Mouse (Mus musculus) B cell, adult 62 days (primary cell): ENCODE results near the gene Ugt1a7c. TPM values are rescaled to one million over a fixed set of nuclear protein-coding genes. Genes with fewer than 3 reads are reported as not detected.

Source experiments
- total RNA-seq: library from RNA; stranded (reverse); gene quantifications from 4 replicates; pipeline ENCODE4 v1.2.4, GENCODE M21; 2023

Ugt1a7c gene
- 0.33 to 1.2 TPM in 2 of 4 replicates, not detected in the others for total RNA-seq

DNA sequence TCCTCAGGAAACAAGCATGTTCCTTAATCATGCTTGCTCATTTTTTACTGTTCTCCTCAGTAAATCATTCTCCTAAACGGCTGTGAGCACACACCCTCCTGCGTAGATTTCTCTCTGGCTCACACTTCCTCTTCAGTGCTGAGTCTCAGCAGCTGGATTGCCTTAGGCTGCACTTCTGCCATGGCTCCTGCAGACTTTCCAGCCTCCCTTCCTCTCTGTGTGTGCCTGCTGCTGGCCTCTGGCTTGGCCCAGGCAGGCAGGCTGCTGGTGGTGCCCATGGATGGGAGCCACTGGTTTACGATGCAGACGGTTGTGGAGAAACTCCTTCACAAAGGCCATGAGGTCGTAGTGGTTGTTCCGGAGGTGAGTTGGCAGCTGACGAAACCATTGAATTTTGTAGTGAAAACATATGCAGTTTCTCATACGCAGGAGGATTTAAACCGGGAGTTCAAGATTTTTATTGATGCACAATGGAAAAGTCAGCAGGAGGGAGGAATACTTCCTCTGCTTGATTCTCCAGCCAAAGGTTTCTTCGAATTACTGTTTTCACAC, at the start of gene Ugt1a7c:
Gene Ugt1a7c (plus strand): TSS at position 122 of the 552 bp plus-strand sequence.

DNA sequence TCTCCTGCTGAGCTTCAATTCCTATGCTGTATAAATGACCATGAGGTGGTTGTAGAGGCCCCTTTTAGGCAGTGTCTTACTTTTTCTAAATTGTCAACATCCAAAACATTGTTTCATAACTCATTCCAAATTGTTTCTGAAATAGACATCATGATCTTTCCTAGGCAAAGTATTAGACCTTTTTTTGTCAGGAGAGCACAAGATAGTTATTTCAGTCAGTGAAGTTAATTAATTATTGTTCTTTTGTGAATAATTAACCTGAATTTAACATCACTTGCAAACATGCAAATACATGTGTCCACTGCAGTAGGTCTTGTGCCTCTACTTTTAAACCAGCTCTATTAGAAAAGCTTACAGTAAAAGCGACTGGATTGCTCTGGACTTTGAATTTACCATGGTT, 39.8 kb upstream of the Ugt1a7c start, which contains the start of gene Ugt1a10:
Gene Ugt1a10 (plus strand): TSS at position 301 of the 400 bp plus-strand sequence.

GRCm38 (mm10) chr1:88070495-88070894, 24.4 kb upstream of the Ugt1a7c start, which contains the start of gene Ugt1a9:
TSS of gene Ugt1a9 (plus strand) at chr1:88070800.

DNA sequence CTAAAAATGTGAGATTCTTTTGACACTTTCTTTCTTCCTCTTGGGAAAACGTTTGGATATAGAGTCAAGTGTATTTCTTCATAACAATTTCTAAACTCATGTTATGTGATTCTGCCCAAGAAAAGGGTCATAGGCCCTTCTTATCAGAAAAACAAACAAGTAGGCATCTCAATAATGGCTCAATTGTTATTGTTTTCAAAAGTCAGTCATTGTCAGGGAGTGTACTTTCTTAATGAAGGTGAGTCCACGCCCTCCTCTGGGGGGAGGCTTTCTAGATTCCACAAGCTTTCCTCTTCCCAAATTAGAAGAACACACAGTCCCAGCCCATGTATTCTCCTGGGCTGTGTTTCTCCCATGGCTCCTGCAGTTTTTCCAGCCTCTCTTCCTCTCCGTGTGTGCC, 7.3 kb upstream of the Ugt1a7c start, which contains the start of gene Ugt1a8:
Gene Ugt1a8 (plus strand): TSS at position 301 of the 400 bp plus-strand sequence.

DNA sequence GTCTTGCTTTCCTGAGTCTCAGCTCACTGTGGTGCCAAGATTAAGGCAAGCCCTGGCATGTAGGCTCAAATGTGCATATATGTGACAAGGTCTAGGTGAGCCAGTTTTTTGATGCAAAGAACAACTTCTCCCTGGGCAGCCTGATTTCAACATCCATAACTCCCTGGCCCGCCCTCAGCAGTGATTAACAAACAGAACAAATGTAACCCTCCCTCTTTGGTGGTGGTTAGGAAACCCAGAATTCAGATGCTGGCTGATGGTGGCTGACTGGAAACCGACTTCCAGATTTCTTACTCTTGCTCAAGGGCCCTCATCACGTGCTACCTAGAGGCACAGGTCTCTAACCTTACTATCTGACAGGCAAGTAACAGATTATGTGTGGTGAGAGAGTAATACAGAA, 8.2 kb downstream of the Ugt1a7c start, which contains the start of gene Ugt1a6b:
Gene Ugt1a6b (plus strand): TSS at position 234 of the 400 bp plus-strand sequence.

GRCm38 (mm10) chr1:88134457-88135011, 39.7 kb downstream of the Ugt1a7c start, which contains the start of gene Ugt1a6a:
TSS of gene Ugt1a6a (plus strand) at chr1:88134809.

GRCm38 (mm10) chr1:88165711-88166110, 70.8 kb downstream of the Ugt1a7c start, which contains the start of gene Ugt1a5:
TSS of gene Ugt1a5 (plus strand) at chr1:88166012.

DNA sequence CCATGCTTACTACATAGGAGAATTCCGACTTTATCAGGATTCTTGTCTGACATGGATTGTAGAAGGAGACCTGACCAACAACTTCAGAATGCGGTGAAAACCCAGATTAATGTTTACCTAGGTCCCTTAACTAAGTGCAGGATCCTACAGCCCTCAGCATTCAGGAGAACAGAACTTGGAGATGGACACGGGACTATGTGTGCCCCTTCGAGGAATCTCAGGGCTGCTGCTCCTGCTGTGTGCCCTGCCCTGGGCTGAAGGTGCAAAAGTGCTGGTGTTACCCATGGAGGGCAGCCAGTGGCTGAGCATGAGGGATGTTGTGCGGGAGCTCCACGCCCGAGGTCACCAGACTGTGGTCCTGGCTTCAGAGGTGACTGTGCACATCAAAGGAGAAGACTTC, 105.6 kb downstream of the Ugt1a7c start, which contains the start of gene Ugt1a2:
Gene Ugt1a2 (plus strand): TSS at position 146 of the 400 bp plus-strand sequence.

GRCm38 (mm10) chr1:88205294-88205922, 110.5 kb downstream of the Ugt1a7c start, which contains the start of gene Dnajb3:
TSS of gene Dnajb3 (minus strand) at chr1:88205782.

DNA sequence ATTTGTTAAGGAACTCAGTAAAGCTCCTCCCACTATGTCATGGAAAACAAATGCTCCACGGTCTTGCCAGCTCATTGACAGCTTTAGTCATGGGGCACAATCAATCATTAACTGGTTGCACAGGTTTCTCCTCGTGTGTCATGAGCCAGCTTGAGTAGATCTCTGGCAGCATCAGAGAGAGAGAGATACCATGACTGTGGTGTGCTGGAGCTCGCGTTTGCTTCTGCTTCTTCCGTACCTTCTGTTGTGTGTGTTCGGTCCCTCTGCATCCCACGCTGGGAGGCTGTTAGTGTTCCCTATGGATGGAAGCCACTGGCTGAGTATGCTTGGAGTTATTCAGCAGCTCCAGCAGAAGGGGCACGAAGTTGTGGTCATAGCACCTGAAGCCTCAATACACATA, 117.0 kb downstream of the Ugt1a7c start, which contains the start of gene Ugt1a1:
Gene Ugt1a1 (plus strand): TSS at position 148 of the 400 bp plus-strand sequence.

DNA sequence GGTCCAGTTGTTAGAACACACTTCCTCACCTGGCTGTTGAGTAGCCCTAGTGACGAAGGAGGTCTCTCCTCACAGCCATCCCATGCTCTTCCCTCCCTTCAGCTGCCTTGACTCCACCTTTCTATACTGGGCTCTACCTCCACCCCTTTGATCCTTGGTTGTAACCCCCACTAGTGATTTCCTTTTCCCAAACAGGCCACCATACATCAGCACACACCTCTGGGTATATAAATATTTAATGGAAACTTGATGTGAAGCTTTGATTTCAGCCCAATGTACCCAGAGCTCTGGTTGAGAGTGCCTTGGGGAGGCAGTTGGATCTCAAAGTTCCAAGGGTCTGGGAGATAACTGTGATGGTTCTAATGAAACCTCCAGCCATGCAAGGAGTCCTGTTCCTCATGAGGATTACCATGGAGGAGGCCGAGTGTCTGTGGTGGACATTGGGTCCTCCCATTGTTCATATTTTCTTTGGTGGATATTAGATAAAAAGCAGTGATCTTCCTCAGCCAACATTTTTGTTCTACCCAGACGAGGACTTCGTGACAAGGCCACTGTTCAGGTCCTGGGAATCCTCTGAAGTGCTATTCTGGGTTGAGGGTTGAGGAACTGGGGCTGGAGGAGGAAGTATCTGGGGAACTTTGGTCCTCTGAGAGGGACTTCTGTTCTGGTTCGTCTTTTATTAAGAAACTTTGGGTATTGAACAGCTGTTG, 132.0 kb downstream of the Ugt1a7c start, which contains the start of gene Mroh2a:
Gene Mroh2a (plus strand): TSS at position 317 of the 710 bp plus-strand sequence.

Other genes with a start within 250 kb of the Ugt1a7c start
- gene Dgkd, start 241.8 kb upstream of the Ugt1a7c start, total RNA-seq = 462 to 509 TPM (median 484 TPM) in 4 replicates
- gene Usp40, start 86.5 kb upstream of the Ugt1a7c start, total RNA-seq = 18.8 to 23.7 TPM (median 19.7 TPM) in 4 replicates
- gene Ugt1a10, start 39.7 kb upstream of the Ugt1a7c start, total RNA-seq = not detected in 4 replicates
- not detected in 4 replicates for gene Ugt1a9, start 24.3 kb upstream of the Ugt1a7c start, total RNA-seq
- gene Ugt1a8, start 7.2 kb upstream of the Ugt1a7c start, total RNA-seq = not detected in 4 replicates
- 0.33 to 0.52 TPM in 2 of 4 replicates, not detected in the others for gene Ugt1a6b, start 8.2 kb downstream of the Ugt1a7c start, total RNA-seq
- gene Ugt1a6a, start 39.7 kb downstream of the Ugt1a7c start, total RNA-seq = not detected in 4 replicates
- not detected in 4 replicates for gene Ugt1a5, start 71.0 kb downstream of the Ugt1a7c start, total RNA-seq
- gene Ugt1a2, start 105.5 kb downstream of the Ugt1a7c start, total RNA-seq = not detected in 4 replicates
- gene Dnajb3, start 110.7 kb downstream of the Ugt1a7c start, total RNA-seq = 1.4 to 1.7 TPM in 2 of 4 replicates, not detected in the others
- not detected in 4 replicates for gene Ugt1a1, start 116.9 kb downstream of the Ugt1a7c start, total RNA-seq
- gene Mroh2a, start 131.9 kb downstream of the Ugt1a7c start, total RNA-seq = 0.12 to 0.67 TPM (median 0.44 TPM) in 4 replicates
- gene Hjurp, start 182.6 kb downstream of the Ugt1a7c start, total RNA-seq = 64.8 to 74.5 TPM (median 71.7 TPM) in 4 replicates
- gene Trpm8, start 182.6 kb downstream of the Ugt1a7c start, total RNA-seq = not detected in 4 replicates